Mouse (Mus musculus) C2C12 (cell line): ENCODE data around the gene Rbm5. TPM values are rescaled to one million over a fixed set of nuclear protein-coding genes. Genes with fewer than 3 reads are reported as not detected.

Experiments used
- H3K27me3 ChIP-seq: one replicate; pipeline ENCODE4 v1.6.1; 2011; ENCODE audit not compliant: control insufficient read depth, insufficient read depth, insufficient read length
- H3K36me3 ChIP-seq: one replicate; pipeline ENCODE4 v1.6.1; 2011; ENCODE audit not compliant: control insufficient read depth, insufficient read depth
- H3K4me3 ChIP-seq: one replicate; pipeline ENCODE4 v1.5.1; 2011; ENCODE audit warnings: mild to moderate bottlenecking, control low read depth; ENCODE audit not compliant: poor library complexity, insufficient read depth, severe bottlenecking
- H3K79me2 ChIP-seq: one replicate; pipeline ENCODE4 v1.6.1; 2011; ENCODE audit not compliant: control insufficient read depth, insufficient read depth
- H3K79me3 ChIP-seq: one replicate; pipeline ENCODE4 v1.6.1; 2011; ENCODE audit warnings: low read depth, control low read depth
- H3ac ChIP-seq: one replicate; pipeline ENCODE3; 2011; ENCODE audit warnings: low read depth; ENCODE audit not compliant: control insufficient read depth, insufficient read length
- CEBPB ChIP-seq: IDR thresholded peaks from one replicate; pipeline ENCODE4 v1.6.1; 2011; ENCODE audit warnings: low read depth, mild to moderate bottlenecking, control low read depth, moderate library complexity
- CTCF ChIP-seq: IDR thresholded peaks from one replicate; pipeline ENCODE4 v1.5.1; 2011; ENCODE audit not compliant: control insufficient read depth, insufficient read depth, insufficient read length
- FOSL1 ChIP-seq: IDR thresholded peaks from one replicate; pipeline ENCODE4 v1.8.0; 2011; ENCODE audit warnings: mild to moderate bottlenecking, low read length; ENCODE audit not compliant: poor library complexity, insufficient read depth, severe bottlenecking
- MAX ChIP-seq: IDR thresholded peaks from one replicate; pipeline ENCODE4 v1.6.1; 2011; ENCODE audit warnings: mild to moderate bottlenecking, control low read depth
- MYOD1 ChIP-seq: IDR thresholded peaks from one replicate; pipeline ENCODE4 v1.6.1; 2011; ENCODE audit warnings: low read depth; ENCODE audit not compliant: control insufficient read depth, insufficient read length
- MYOG ChIP-seq: IDR thresholded peaks from one replicate; pipeline ENCODE4 v1.6.1; 2011; ENCODE audit not compliant: control insufficient read depth, insufficient read length; ENCODE audit errors: extremely low read depth
- USF1 ChIP-seq: IDR thresholded peaks from one replicate; pipeline ENCODE4 v1.6.1; 2011; ENCODE audit warnings: low read depth, mild to moderate bottlenecking, control low read depth, moderate library complexity
- long read RNA-seq, 2 experiments: library from polyadenylated mRNA; unstranded; transcript quantifications; one replicate each; pipeline ENCODE4 v2.0.0; 2019 to 2020
- polyA plus RNA-seq: library from polyadenylated mRNA; unstranded; fragments of >200 nt; fragmentation: generic; extraction: Trizol; gene quantifications from one replicate; pipeline ENCODE4 v1.2.1, GENCODE M21; 2012; ENCODE audit warnings: missing spikeins

The Rbm5 gene
- polyA plus RNA-seq = 29.8 TPM
- long read RNA-seq, experiment 1, transcript Rbm5-214 (25 exons, 3,205 nt) = major isoform, 5 of 39 reads
- long read RNA-seq, experiment 1, partial matches to known transcripts = 19 of 39 reads
- long read RNA-seq, experiment 1, other reads (novel, unspliced or antisense) = 15 of 39 reads
- long read RNA-seq, experiment 2, transcript Rbm5-210 (24 exons, 2,986 nt) = minor isoform, 9 of 196 reads
- long read RNA-seq, experiment 2, transcript Rbm5-214 (25 exons, 3,205 nt) = major isoform, 47 of 196 reads
- long read RNA-seq, experiment 2, partial matches to known transcripts = 96 of 196 reads
- long read RNA-seq, experiment 2, other reads (novel, unspliced or antisense) = 37 of 196 reads

- peaks cover 40% of the 10 kb centered on the region for H3K79me2 ChIP-seq
- H3K79me3 ChIP-seq = peaks cover 35% of the 10 kb centered on the region
- peaks cover 50% of the 10 kb centered on the region for H3K36me3 ChIP-seq
- H3K4me3 ChIP-seq = peak within 1 kb of the TSS; percentile 91
- H3ac ChIP-seq = peak within 1 kb of the TSS; percentile 96
- no peaks in the 10 kb centered on the region for H3K27me3 ChIP-seq
- peak; percentile 11 for TF ChIP-seq MAX
- no peak for TF ChIP-seq FOSL1
- no peak for TF ChIP-seq MYOD1
Observed at GRCm38 (mm10) chr9:107770374-107771290, at the start of gene Rbm5. TSS of gene Rbm5 (minus strand) at chr9:107770996.

- Histone ChIP-seq H3K79me2 (no peaks in the 10 kb centered on the region), H3K36me3 (peaks cover 17% of the 10 kb centered on the region), H3K79me3 (no peaks in the 10 kb centered on the region), H3ac (no peak overlapping the region), H3K27me3 (no peaks in the 10 kb centered on the region), H3K4me3 (no peak overlapping the region)
- TF ChIP-seq CEBPB (no peak), CTCF (no peak), FOSL1 (no peak), MYOG (no peak), USF1 (no peak), MAX (no peak), MYOD1 (no peak)
Observed at GRCm38 (mm10) chr9:107812132-107812531, 41.3 kb upstream of the Rbm5 start.

- TF ChIP-seq MYOD1 (no peak), USF1 (no peak), CEBPB (no peak), FOSL1 (no peak), CTCF (no peak), MYOG (no peak), MAX (no peak)
- no peak overlapping the region for H3ac ChIP-seq
- no peak overlapping the region for H3K4me3 ChIP-seq
- no peaks in the 10 kb centered on the region for H3K27me3 ChIP-seq
- H3K79me3 ChIP-seq = no peaks in the 10 kb centered on the region
- H3K36me3 ChIP-seq = peaks cover 17% of the 10 kb centered on the region
- no peaks in the 10 kb centered on the region for H3K79me2 ChIP-seq
Observed at GRCm38 (mm10) chr9:107810985-107811384, 40.2 kb upstream of the Rbm5 start.

GRCm38 (mm10) chr9:107791714-107792113, 20.9 kb upstream of the Rbm5 start:
- Histone ChIP-seq H3K79me2 (no peaks in the 10 kb centered on the region), H3K4me3 (no peak overlapping the region), H3K36me3 (peaks cover 42% of the 10 kb centered on the region), H3K27me3 (no peaks in the 10 kb centered on the region), H3K79me3 (no peaks in the 10 kb centered on the region), H3ac (no peak overlapping the region)
- TF ChIP-seq CTCF (no peak), USF1 (no peak), MYOG (no peak), CEBPB (no peak), MYOD1 (no peak), MAX (no peak), FOSL1 (no peak)

GRCm38 (mm10) chr9:107782536-107783203, 11.9 kb upstream of the Rbm5 start:
- Histone ChIP-seq H3ac (no peak overlapping the region), H3K79me3 (no peaks in the 10 kb centered on the region), H3K27me3 (no peaks in the 10 kb centered on the region), H3K79me2 (no peaks in the 10 kb centered on the region), H3K4me3 (no peak overlapping the region), H3K36me3 (peaks cover 48% of the 10 kb centered on the region)
- TF ChIP-seq FOSL1 = no peak
- TF ChIP-seq MAX = no peak
- no peak for TF ChIP-seq CEBPB
